Mouse (Mus musculus) heart, adult 2 months (tissue): ENCODE measurements at regions not wholly inside any gene's neighbourhood (a gene's known extent, or its start where the extent isn't known, plus 50 kb on each side); places are given as distances from the start of the nearest gene placed in this dataset.

ENCODE experiments used
- CTCF ChIP-seq: fragments of 200-600 bp; IDR thresholded peaks from 2 replicates; pipeline ENCODE4 v1.8.1; 2022; ENCODE audit warnings: antibody characterized with exemption, mild to moderate bottlenecking, moderate library complexity
- EP300 ChIP-seq: fragments of 200-500 bp; IDR thresholded peaks from 2 replicates; pipeline ENCODE4 v1.6.1; 2011; ENCODE audit warnings: low read depth, low read length, control low read depth; ENCODE audit not compliant: insufficient read depth
- POLR2A ChIP-seq: fragments of 200-500 bp; IDR thresholded peaks from 2 replicates; pipeline ENCODE4 v1.6.1; 2011; ENCODE audit warnings: mild to moderate bottlenecking, low read depth, low read length, control low read depth; ENCODE audit not compliant: insufficient read depth

- TF ChIP-seq CTCF (no peak), POLR2A (no peak), EP300 (no peak)
Measured at GRCm38 (mm10) chr2:128239451-128239850, 113.6 kb downstream of the Bcl2l11 start.
